Mouse (Mus musculus): ENCODE measurements around the gene Notum. TPM values are rescaled to one million over a fixed set of nuclear protein-coding genes. Genes with fewer than 3 reads are reported as not detected.

Notum gene
- polyA plus RNA-seq, 1 experiment from 2014 or later = 1.3 TPM

GRCm38 (mm10) chr11:120629341-120629730, 31.6 kb downstream of the Notum start:
- H3K9ac ChIP-seq (replicated peaks; ENCODE audit: low read length) = no peak overlapping the region
- DNase-seq (no peak), ATAC-seq (ENCODE audit: low FRiP score, low TSS enrichment) (no peak)
- no peaks in the 10 kb centered on the region for H3K27me3 ChIP-seq (ENCODE audit: control insufficient read depth, insufficient read depth, low read length)
- H3K36me3 ChIP-seq (ENCODE audit: control insufficient read depth, insufficient read depth, low read length) = peaks cover 28% of the 10 kb centered on the region
- WGBS = 64% methylated on average over 23 of the region's 23 CpGs
- H3K4me1 ChIP-seq (ENCODE audit: control insufficient read depth, insufficient read depth, low read length) = peaks cover 18% of the 10 kb centered on the region
- no peak overlapping the region for H3K4me3 ChIP-seq (replicated peaks; ENCODE audit: low read depth, low read length)
- H3K27ac ChIP-seq (replicated peaks; ENCODE audit: low read depth, low read length) = no peak overlapping the region
- no peak overlapping the region for H3K4me2 ChIP-seq (ENCODE audit: low read length)
- H3K9me3 ChIP-seq (ENCODE audit: control insufficient read depth, low read length) = no peaks in the 10 kb centered on the region

- H3K9me3 ChIP-seq (ENCODE audit: control insufficient read depth, low read length) = no peaks in the 10 kb centered on the region
- H3K4me2 ChIP-seq (ENCODE audit: low read length) = no peak overlapping the region
- DNase-seq (no peak), ATAC-seq (ENCODE audit: low FRiP score, low TSS enrichment) (no peak)
- no peak overlapping the region for H3K9ac ChIP-seq (replicated peaks; ENCODE audit: low read length)
- no peak overlapping the region for H3K4me3 ChIP-seq (replicated peaks; ENCODE audit: low read depth, low read length)
- H3K36me3 ChIP-seq (ENCODE audit: control insufficient read depth, insufficient read depth, low read length) = peaks cover 28% of the 10 kb centered on the region
- H3K27me3 ChIP-seq (ENCODE audit: control insufficient read depth, insufficient read depth, low read length) = no peaks in the 10 kb centered on the region
- peaks cover 24% of the 10 kb centered on the region for H3K4me1 ChIP-seq (ENCODE audit: control insufficient read depth, insufficient read depth, low read length)
- no peak overlapping the region for H3K27ac ChIP-seq (replicated peaks; ENCODE audit: low read depth, low read length)
- WGBS = 95% methylated on average over 23 of the region's 23 CpGs
Measured at GRCm38 (mm10) chr11:120628601-120629340, 32.2 kb downstream of the Notum start.

GRCm38 (mm10) chr11:120627468-120628300, 33.3 kb downstream of the Notum start:
- no peak overlapping the region for H3K4me3 ChIP-seq (replicated peaks; ENCODE audit: low read depth, low read length)
- H3K9ac ChIP-seq (replicated peaks; ENCODE audit: low read length) = no peak overlapping the region
- no peaks in the 10 kb centered on the region for H3K9me3 ChIP-seq (ENCODE audit: control insufficient read depth, low read length)
- H3K36me3 ChIP-seq (ENCODE audit: control insufficient read depth, insufficient read depth, low read length) = peaks cover 33% of the 10 kb centered on the region
- peaks cover 24% of the 10 kb centered on the region for H3K4me1 ChIP-seq (ENCODE audit: control insufficient read depth, insufficient read depth, low read length)
- no peak overlapping the region for H3K27ac ChIP-seq (replicated peaks; ENCODE audit: low read depth, low read length)
- 81% methylated on average over 22 of the region's 22 CpGs for WGBS
- no peak overlapping the region for H3K4me2 ChIP-seq (ENCODE audit: low read length)
- DNase-seq (no peak), ATAC-seq (ENCODE audit: low FRiP score, low TSS enrichment) (no peak)
- no peaks in the 10 kb centered on the region for H3K27me3 ChIP-seq (ENCODE audit: control insufficient read depth, insufficient read depth, low read length)

- Histone ChIP-seq H3K4me2 (ENCODE audit: low read length) (no peak overlapping the region), H3K9ac (replicated peaks; ENCODE audit: low read length) (no peak overlapping the region), H3K9me3 (ENCODE audit: control insufficient read depth, low read length) (no peaks in the 10 kb centered on the region), H3K27ac (replicated peaks; ENCODE audit: low read depth, low read length) (no peak overlapping the region), H3K4me3 (replicated peaks; ENCODE audit: low read depth, low read length) (no peak overlapping the region), H3K4me1 (ENCODE audit: control insufficient read depth, insufficient read depth, low read length) (peaks cover 19% of the 10 kb centered on the region), H3K27me3 (ENCODE audit: control insufficient read depth, insufficient read depth, low read length) (no peaks in the 10 kb centered on the region), H3K36me3 (ENCODE audit: control insufficient read depth, insufficient read depth, low read length) (peaks cover 41% of the 10 kb centered on the region)
- no peak for DNase-seq
- ATAC-seq (ENCODE audit: low FRiP score, low TSS enrichment) = no peak
- WGBS = 93% methylated on average over 11 of the region's 11 CpGs
Measured at GRCm38 (mm10) chr11:120626785-120627467, 34.0 kb downstream of the Notum start.

- Histone ChIP-seq H3K9me3 (ENCODE audit: control insufficient read depth, low read length) (no peaks in the 10 kb centered on the region), H3K27ac (replicated peaks; ENCODE audit: low read depth, low read length) (peak within 1 kb of the TSS; percentile 86), H3K9ac (replicated peaks; ENCODE audit: low read length) (peak within 1 kb of the TSS; percentile 72), H3K27me3 (ENCODE audit: control insufficient read depth, insufficient read depth, low read length) (no peaks in the 10 kb centered on the region), H3K4me2 (ENCODE audit: low read length) (peak within 1 kb of the TSS; percentile 98), H3K4me1 (ENCODE audit: control insufficient read depth, insufficient read depth, low read length) (peaks cover 14% of the 10 kb centered on the region), H3K4me3 (replicated peaks; ENCODE audit: low read depth, low read length) (peak within 1 kb of the TSS; percentile 94), H3K36me3 (ENCODE audit: control insufficient read depth, insufficient read depth, low read length) (peaks cover 58% of the 10 kb centered on the region)
- WGBS = 25% methylated on average over 5 of the region's 5 CpGs
- ATAC-seq (ENCODE audit: low FRiP score, low TSS enrichment) = peak; percentile 31; the same call in 1 of the 2 replicates
- no peak for DNase-seq
Measured at GRCm38 (mm10) chr11:120625152-120625775, 35.7 kb downstream of the Notum start, which contains the start of gene Sirt7. TSS of gene Sirt7 (minus strand) at chr11:120625240.

- peak; percentile 83 for ATAC-seq (ENCODE audit: low FRiP score, low TSS enrichment)
- WGBS = under 1% methylated on average over 43 of the region's 53 CpGs
Measured at GRCm38 (mm10) chr11:120624680-120625111, 36.3 kb downstream of the Notum start.

GRCm38 (mm10) chr11:120623961-120624679, 36.9 kb downstream of the Notum start:
- DNase-seq (peak; percentile 72), ATAC-seq (ENCODE audit: low FRiP score, low TSS enrichment) (peak; percentile 46; the same call in 1 of the 2 replicates)
- peak overlapping the region; percentile 98 for H3K4me2 ChIP-seq (ENCODE audit: low read length)
- H3K4me1 ChIP-seq (ENCODE audit: control insufficient read depth, insufficient read depth, low read length) = peaks cover 14% of the 10 kb centered on the region
- H3K9me3 ChIP-seq (ENCODE audit: control insufficient read depth, low read length) = no peaks in the 10 kb centered on the region
- H3K36me3 ChIP-seq (ENCODE audit: control insufficient read depth, insufficient read depth, low read length) = peaks cover 64% of the 10 kb centered on the region
- 14% methylated on average over 30 of the region's 30 CpGs for WGBS
- H3K27ac ChIP-seq (replicated peaks; ENCODE audit: low read depth, low read length) = peak overlapping the region; percentile 86
- no peaks in the 10 kb centered on the region for H3K27me3 ChIP-seq (ENCODE audit: control insufficient read depth, insufficient read depth, low read length)
- H3K9ac ChIP-seq (replicated peaks; ENCODE audit: low read length) = peak overlapping the region; percentile 72
- H3K4me3 ChIP-seq (replicated peaks; ENCODE audit: low read depth, low read length) = peak overlapping the region; percentile 94

More at GRCm38 (mm10) chr11:120624680-120625111, 36.3 kb downstream of the Notum start:
- Histone ChIP-seq H3K4me1 (ENCODE audit: control insufficient read depth, insufficient read depth, low read length) (peaks cover 14% of the 10 kb centered on the region), H3K4me2 (ENCODE audit: low read length) (peak overlapping the region; percentile 98), H3K27me3 (ENCODE audit: control insufficient read depth, insufficient read depth, low read length) (no peaks in the 10 kb centered on the region), H3K27ac (replicated peaks; ENCODE audit: low read depth, low read length) (peak overlapping the region; percentile 86), H3K36me3 (ENCODE audit: control insufficient read depth, insufficient read depth, low read length) (peaks cover 63% of the 10 kb centered on the region), H3K9ac (replicated peaks; ENCODE audit: low read length) (peak overlapping the region; percentile 72), H3K9me3 (ENCODE audit: control insufficient read depth, low read length) (no peaks in the 10 kb centered on the region), H3K4me3 (replicated peaks; ENCODE audit: low read depth, low read length) (peak overlapping the region; percentile 94)
- DNase-seq = peak; percentile 95

Measured in midbrain, embryonic 14.5 days (tissue).